Mouse (Mus musculus) forebrain, embryonic 15.5 days (tissue): ENCODE results near the gene Socs2. TPM values are rescaled to one million over a fixed set of nuclear protein-coding genes. Genes with fewer than 3 reads are reported as not detected.

Experiments
- polyA plus RNA-seq: library from polyadenylated mRNA; unstranded; fragments of >200 nt; fragmentation: Nextera tagmentation; extraction: Ambion mirVana; gene quantifications from 2 replicates; pipeline ENCODE4 v1.2.1, GENCODE M21; 2015

The Socs2 gene
- polyA plus RNA-seq, 1 experiment from 2014 or later = 144 TPM

Other genes with a start within 250 kb of the Socs2 start
- 9.5 and 10.1 TPM in 2 replicates for gene Cradd, start 93.0 kb downstream of the Socs2 start, polyA plus RNA-seq
- gene Mrpl42, start 84.8 kb upstream of the Socs2 start, polyA plus RNA-seq = 232 and 246 TPM in 2 replicates
- 394 and 412 TPM in 2 replicates for gene Ube2n, start 98.0 kb upstream of the Socs2 start, polyA plus RNA-seq
- 74.7 and 79.2 TPM in 2 replicates for gene Nudt4, start 147.0 kb upstream of the Socs2 start, polyA plus RNA-seq